Mouse (Mus musculus) G1E (cell line): ENCODE measurements around the gene Kif3b.
A peak's percentile ranks its signal among the peaks of the same experiment; 100 is the strongest.

Source experiments
- CTCF ChIP-seq: IDR thresholded peaks from 2 replicates; pipeline ENCODE4 v1.5.1; 2012; ENCODE audit warnings: low read depth, low read length, inconsistent platforms, mixed read lengths
- GATA1 ChIP-seq: IDR thresholded peaks from 2 replicates; pipeline ENCODE4 v1.6.1; 2012; ENCODE audit warnings: borderline replicate concordance, low read length, inconsistent platforms, mixed read lengths
- POLR2AphosphoS5 ChIP-seq: IDR thresholded peaks from 2 replicates; pipeline ENCODE4 v1.6.1; 2012; ENCODE audit warnings: low read depth, low read length, inconsistent platforms; ENCODE audit not compliant: insufficient replicate concordance
- TAL1 ChIP-seq: conservative IDR thresholded peaks from 2 replicates; pipeline ENCODE4 v1.6.1; 2012; ENCODE audit warnings: low read depth, low read length, inconsistent platforms, mixed read lengths

DNA sequence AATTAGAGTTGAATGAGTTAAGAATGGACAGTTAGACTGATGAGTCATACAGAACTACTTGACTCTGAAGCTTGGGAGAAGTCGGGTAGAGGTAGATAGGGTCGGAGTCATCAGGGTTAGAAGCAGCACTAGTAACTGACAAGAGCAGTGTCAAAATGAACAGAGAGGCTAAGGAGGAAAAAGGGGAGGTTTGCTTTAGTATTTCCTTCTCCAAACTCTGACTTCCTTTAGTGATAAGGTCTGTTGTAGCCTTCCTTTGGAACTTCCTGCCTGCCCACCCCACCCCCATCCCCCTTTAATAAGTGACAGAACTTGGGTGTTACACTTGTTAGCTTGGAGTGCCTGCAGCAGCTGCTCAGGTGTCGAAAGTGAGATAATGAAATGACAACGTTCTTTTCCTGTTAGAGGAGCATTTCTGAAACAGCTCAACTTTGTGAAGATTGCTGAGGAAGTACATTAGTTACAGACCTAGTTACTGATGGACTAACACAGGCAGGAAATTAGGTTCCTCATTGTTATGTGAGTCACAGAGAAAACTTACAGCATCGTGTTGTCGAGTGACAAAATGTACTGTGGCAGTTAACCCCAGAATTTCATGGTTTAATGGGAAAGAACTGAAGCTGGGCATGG is 59.5 kb downstream of the Kif3b start:
- no peak for TF ChIP-seq CTCF
- TF ChIP-seq GATA1, result no peak
- TF ChIP-seq POLR2AphosphoS5, result no peak
- TF ChIP-seq TAL1, result 0 out of 2 replicates have a peak, but pooled peaks have one; percentile 28
